Mouse (Mus musculus) heart, adult 2 months (tissue): ENCODE measurements around the gene Apoh.

ENCODE experiments used
- CTCF ChIP-seq: fragments of 200-600 bp; IDR thresholded peaks from 2 replicates; pipeline ENCODE4 v1.8.1; 2022; ENCODE audit warnings: antibody characterized with exemption, mild to moderate bottlenecking, moderate library complexity
- EP300 ChIP-seq: fragments of 200-500 bp; IDR thresholded peaks from 2 replicates; pipeline ENCODE4 v1.6.1; 2011; ENCODE audit warnings: low read depth, low read length, control low read depth; ENCODE audit not compliant: insufficient read depth
- POLR2A ChIP-seq: fragments of 200-500 bp; IDR thresholded peaks from 2 replicates; pipeline ENCODE4 v1.6.1; 2011; ENCODE audit warnings: mild to moderate bottlenecking, low read depth, low read length, control low read depth; ENCODE audit not compliant: insufficient read depth

DNA sequence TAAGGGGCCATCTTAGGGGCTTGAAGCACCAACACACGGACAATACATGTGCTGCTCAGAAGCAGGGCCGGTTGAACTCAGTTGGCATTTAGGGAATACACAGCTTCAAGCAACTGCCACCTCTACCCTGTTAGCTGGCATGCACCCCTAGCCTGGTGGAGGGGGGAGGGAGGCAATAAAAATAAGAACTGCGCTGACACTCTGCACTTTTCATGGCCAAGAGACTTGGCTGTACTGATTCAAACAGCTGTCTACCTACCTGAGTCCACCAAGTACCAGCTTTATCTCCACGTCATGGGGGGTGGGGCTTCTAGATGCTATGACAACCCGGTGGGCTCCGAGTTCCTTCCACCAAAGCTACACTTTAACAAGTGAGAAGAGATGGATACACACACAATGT lies 42.1 kb upstream of the Apoh start:
- TF ChIP-seq CTCF (no peak), EP300 (no peak), POLR2A (no peak)
